Mouse (Mus musculus) mature B cell (primary cell): ENCODE results near the gene Nt5c3.

ENCODE experiments used
- in situ Hi-C: fragments of 300-500 bp; cut with MboI; formaldehyde crosslinking; loops from 2 replicates; pipeline ENCODE4 v1.14.3; 2019

Gene Nt5c3

GRCm38 (mm10) chr6:56843229-56843628 is 80.5 kb downstream of the Nt5c3 start:
- in situ Hi-C loops, result no loop called here

- in situ Hi-C loops, result no loop called here
These were observed 86.1 kb downstream of the Nt5c3 start for GRCm38 (mm10) chr6:56837621-56838020.

GRCm38 (mm10) chr6:56837166-56837565 is 86.6 kb downstream of the Nt5c3 start:
- in situ Hi-C loops, result no loop called here

GRCm38 (mm10) chr6:56835532-56835931 is 88.2 kb downstream of the Nt5c3 start:
- in situ Hi-C loops, result no loop called here

GRCm38 (mm10) chr6:56834769-56835168 is 89.0 kb downstream of the Nt5c3 start:
- in situ Hi-C loops, result no loop called here

GRCm38 (mm10) chr6:56832830-56833229 is 90.9 kb downstream of the Nt5c3 start:
- in situ Hi-C loops, result no loop called here

- in situ Hi-C loops, result no loop called here
These were observed 91.3 kb downstream of the Nt5c3 start for GRCm38 (mm10) chr6:56832407-56832796.
